Mouse (Mus musculus) forebrain, embryonic 12.5 days (tissue): ENCODE results near the gene Slc6a13. TPM values are rescaled to one million over a fixed set of nuclear protein-coding genes. Genes with fewer than 3 reads are reported as not detected.

Experiments
- microRNA-seq: library from miRNA; unstranded; fragments of <30 nt; microRNA quantifications from one replicate; pipeline ENCODE4, GENCODE M21; 2017
- polyA plus RNA-seq: library from polyadenylated mRNA; unstranded; fragments of >200 nt; fragmentation: Nextera tagmentation; extraction: Ambion mirVana; gene quantifications from 2 replicates; pipeline ENCODE4 v1.2.1, GENCODE M21; 2016

The Slc6a13 gene
- polyA plus RNA-seq, 1 experiment from 2014 or later: 1.6 TPM

Small RNA genes lying within 50 kb of the gene (microRNA-seq; reads per million reads assigned to microRNA genes)
- gene Gm24855: not detected

Other genes with a start within 250 kb of the Slc6a13 start
- gene Mical3, start 169.2 kb upstream of the Slc6a13 start, polyA plus RNA-seq: 17.6 and 18.8 TPM in 2 replicates
- 10.9 and 12.0 TPM in 2 replicates for gene Pex26, start 116.6 kb upstream of the Slc6a13 start, polyA plus RNA-seq
- gene Tuba8, start 89.5 kb upstream of the Slc6a13 start, polyA plus RNA-seq: 0.36 and 0.40 TPM in 2 replicates
- 1.2 and 1.3 TPM in 2 replicates for gene Usp18, start 54.3 kb upstream of the Slc6a13 start, polyA plus RNA-seq
- 0.08 TPM in 1 of 2 replicates, not detected in the other for gene Slc6a12, start 42.8 kb downstream of the Slc6a13 start, polyA plus RNA-seq
- gene Iqsec3, start 173.5 kb downstream of the Slc6a13 start, polyA plus RNA-seq: 2.4 TPM in 2 replicates